Mouse (Mus musculus): ENCODE results near the gene Nupl2.

DNA sequence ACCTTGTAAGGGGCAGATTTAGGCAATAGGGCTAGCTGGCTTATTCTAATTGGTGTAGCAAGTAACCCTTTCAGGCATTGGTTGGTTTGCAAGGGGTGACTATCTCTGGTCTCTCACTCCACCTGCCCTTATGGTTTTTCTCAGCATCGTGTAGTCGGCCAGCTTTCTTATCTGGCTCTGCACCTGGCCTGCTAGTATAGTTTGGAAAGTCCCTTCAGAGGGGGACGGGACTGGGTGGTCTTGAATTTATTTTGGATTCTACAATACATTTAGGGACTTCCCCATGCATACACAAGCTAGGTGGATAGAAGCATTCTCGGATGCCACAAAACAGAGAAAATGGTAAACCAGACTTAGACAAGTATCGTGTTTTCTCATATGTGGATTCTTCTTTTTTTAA lies 17.8 kb upstream of the Nupl2 start:
- TF ChIP-seq POLR2A (IDR thresholded peaks at IDR 0.05; ENCODE audit: low read depth, low read length) = no peak
- no peak for TF ChIP-seq CTCF (IDR thresholded peaks at IDR 0.05; ENCODE audit: borderline replicate concordance, insufficient read depth, low read length)

Data from embryonic fibroblast, embryonic 13.5 days (primary cell).